Mouse (Mus musculus): Measurements from ENCODE around the gene Efcab12.

The Efcab12 gene

DNA sequence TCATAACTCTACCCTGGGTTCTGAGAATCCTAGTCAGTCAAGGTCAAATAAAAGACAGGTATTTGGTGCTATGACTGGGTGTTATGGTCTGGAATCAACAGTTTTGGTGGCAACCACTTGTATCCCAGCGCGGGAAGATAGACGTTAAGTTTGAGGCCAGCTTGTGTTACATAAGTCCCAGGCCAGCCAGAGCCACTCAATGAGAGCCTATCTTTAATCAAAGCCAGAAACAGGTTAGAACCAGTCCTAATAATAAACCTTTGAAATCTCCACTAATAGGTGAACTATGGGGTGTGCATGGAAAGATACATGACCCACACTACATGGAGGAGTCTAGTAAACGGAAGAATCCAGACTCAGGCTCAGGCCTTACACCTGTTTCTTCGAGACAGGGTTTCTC, 533 bp upstream of the Efcab12 start:
- DNase-seq = no peak

- no peak for DNase-seq
Measured at GRCm38 (mm10) chr6:115833861-115834260, 4.4 kb downstream of the Efcab12 start.

- no peak for DNase-seq
Measured at GRCm38 (mm10) chr6:115832152-115832850, 5.9 kb downstream of the Efcab12 start.

DNA sequence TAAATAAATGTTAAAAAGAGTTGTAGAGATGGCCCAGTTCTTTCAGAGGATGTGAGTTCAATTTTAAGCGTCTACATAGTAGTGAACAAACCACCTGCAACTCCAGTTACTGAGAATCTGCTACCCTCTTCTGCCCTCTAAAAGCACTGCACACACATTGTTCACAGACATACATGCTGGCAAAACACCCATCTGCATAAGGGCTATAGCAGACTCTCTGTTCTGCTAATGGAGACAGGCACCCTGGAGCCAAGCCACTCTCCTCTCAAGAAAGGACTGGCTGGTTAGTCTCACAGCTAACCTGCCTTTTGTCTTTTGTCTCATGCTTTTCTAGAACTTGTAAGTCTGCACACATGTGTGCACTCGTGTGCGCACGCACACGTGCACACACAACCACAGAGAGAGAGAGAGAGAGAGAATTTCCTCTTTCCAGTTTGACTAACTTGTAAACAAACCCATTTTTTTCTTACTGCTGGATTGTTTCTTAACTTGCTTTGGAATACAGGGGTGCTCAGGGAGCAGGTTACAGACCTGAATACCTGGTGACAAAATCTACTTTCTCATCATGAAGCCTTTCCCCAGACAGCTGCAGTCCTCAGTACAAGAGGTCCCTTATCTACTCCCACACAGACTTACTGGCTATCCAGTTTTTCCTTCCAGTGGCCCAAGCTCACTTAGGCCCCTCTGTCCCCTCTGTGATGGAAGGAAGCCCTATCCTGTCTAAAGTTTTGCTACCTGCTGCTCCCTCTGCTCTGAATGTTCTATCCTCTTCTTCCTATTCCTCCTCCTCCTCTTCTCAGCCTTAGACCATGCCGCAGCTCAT, 7.2 kb downstream of the Efcab12 start:
- no peak for DNase-seq

GRCm38 (mm10) chr6:115823850-115824464, 14.3 kb downstream of the Efcab12 start:
- peak; percentile 47 to 62 for DNase-seq

DNA sequence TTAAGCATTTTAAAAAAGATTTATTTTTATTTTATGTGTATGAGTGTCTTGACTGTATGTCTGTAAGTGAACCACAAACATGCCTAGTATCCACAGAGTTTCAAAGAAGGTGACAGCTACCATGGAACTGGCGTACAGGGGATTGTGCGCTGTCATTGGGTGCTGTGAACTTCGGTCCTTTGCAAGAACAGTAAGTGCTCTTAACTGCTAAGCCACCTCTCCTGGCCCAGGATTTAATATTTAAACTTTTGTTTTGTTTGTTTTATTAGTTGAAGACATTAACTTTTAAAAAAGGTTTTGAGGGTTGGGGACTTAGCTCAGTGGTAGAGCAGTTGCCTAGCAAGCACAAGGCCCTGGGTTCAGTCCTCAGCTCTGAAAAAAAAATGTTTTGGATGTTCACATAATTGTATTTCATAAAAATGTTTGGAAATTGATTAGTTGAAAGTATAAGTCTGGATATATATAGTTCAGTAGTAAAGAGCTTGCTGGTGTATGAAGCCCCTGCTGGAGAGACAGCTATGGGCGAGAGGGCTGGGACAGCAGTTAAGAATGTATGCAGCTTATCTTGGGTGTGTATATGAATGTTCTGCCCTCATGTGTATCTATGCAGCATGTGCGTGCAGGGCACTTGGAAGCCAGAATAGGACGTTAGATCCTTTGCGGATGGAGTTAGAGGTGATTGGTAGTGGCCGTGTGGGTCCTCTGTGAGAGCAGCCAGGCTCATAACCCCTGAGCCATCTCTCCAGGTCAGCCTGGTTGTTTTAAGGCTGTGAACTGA, 16.8 kb downstream of the Efcab12 start:
- no peak for DNase-seq

GRCm38 (mm10) chr6:115818129-115818528, 20.1 kb downstream of the Efcab12 start:
- peak in 1 of 2 experiments; percentile 19 for DNase-seq

DNA sequence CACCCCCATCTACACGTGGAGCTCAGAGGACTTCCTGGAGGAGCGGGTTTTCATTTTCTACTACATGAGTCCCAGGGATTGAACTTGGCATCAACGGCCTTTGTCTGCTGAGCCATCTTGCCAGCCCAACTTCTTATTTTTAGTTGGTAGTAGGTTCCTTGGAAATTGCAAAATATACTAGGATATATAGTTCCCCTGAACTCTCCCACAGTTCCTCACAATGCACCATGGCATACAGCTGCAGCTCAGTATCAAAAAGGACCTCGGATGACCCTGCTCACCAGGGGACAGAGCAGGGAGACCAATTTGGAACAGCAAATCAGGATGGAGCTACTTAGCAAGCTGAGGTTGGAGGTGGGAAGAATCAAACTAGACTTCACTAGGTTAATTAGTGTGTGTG, 23.2 kb downstream of the Efcab12 start:
- DNase-seq = no peak

DNA sequence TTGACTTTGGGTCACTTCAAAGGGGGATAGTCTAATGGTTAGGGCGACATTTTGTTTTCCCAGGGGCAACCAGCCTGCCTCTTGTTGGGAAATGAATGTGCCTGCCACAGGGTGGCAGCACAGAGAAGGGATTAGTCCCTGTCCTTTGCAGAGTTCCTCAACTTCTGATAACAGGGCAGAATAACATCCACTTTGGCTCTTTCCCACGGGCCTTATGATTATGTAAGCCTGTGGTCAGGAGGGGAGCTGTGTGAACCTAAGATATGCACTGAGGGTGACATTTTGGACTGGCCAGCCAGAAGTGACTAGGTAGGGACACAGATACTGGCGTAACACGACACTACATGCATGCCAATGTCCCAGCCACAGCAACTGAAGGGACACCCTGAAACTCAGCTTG, 24.1 kb downstream of the Efcab12 start:
- peak; percentile 17 to 61 for DNase-seq

DNA sequence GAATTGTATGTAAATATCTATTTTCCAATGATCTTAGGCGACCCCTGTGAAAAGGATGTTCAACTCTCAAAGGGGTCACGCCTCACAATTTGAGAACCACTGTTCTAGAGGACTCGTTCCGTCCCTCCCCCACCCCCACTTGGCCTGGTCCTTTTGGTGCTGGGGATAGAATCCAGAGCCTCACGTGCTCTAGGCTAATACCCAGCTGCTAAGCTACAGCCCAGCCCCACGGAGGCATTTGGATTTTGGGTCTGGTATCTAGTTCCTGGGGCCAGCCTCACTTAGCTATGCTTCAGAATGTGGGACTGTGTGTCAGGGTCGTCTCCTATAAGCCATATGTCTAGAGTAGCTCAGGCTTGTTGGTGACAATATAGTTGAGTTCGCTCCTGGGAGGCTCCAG, 26.6 kb downstream of the Efcab12 start:
- DNase-seq = no peak

GRCm38 (mm10) chr6:115808488-115809231, 29.6 kb downstream of the Efcab12 start, which contains the start of gene Rpl32:
Rpl32 (minus strand) TSS chr6:115808747.
- peak; percentile 91 to 92 for DNase-seq

DNA sequence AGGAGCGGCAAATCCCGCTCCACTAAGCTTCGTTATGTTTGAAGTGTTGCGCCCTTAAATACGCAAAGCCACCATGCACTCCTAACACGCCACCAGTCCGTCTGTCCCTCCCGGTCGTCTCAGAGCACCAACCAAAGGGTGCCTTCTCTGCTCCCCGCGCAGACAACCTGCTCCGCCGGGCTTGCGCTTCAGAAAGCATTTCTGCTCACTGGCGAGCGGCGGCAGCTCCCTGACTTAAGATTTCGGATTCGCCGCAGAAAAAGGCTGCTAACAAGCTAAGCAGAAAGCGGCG, 30.1 kb downstream of the Efcab12 start:
- no peak for DNase-seq

DNA sequence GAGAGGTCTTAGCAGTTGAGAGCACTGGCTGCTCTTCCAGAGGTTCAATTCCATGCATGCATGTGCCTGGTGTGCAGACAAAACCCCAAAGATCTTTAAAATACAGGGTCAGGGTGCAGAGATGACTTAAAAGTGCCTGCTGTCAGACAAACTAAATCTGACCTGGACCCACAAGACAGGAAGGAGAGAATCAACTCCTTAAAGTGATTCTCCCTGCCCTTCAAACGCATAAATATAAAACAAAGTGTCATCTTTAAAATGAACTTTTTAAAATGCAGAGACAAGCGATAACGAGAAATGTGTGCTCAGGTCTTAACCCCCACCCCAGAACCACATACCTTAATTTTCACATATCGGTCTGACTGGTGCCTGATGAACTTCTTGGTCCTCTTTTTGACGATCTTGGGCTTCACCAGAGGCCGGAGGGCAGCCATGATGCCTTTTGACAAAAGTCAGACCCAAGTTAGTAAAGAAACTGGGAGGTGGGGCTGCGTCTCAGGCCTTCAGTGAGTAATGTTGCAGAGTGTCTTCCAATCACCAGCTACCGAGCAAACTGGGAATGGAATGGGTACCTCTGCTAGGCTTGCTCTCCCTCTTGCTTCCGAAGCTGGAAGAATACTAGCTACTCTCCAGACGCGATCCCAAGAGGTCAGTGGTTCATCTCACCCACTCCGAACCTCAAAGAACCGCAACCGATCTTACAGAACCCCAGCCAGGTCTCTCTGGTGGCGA, 30.6 kb downstream of the Efcab12 start:
- DNase-seq = no peak

GRCm38 (mm10) chr6:115804432-115805192, 33.6 kb downstream of the Efcab12 start:
- DNase-seq = no peak

DNA sequence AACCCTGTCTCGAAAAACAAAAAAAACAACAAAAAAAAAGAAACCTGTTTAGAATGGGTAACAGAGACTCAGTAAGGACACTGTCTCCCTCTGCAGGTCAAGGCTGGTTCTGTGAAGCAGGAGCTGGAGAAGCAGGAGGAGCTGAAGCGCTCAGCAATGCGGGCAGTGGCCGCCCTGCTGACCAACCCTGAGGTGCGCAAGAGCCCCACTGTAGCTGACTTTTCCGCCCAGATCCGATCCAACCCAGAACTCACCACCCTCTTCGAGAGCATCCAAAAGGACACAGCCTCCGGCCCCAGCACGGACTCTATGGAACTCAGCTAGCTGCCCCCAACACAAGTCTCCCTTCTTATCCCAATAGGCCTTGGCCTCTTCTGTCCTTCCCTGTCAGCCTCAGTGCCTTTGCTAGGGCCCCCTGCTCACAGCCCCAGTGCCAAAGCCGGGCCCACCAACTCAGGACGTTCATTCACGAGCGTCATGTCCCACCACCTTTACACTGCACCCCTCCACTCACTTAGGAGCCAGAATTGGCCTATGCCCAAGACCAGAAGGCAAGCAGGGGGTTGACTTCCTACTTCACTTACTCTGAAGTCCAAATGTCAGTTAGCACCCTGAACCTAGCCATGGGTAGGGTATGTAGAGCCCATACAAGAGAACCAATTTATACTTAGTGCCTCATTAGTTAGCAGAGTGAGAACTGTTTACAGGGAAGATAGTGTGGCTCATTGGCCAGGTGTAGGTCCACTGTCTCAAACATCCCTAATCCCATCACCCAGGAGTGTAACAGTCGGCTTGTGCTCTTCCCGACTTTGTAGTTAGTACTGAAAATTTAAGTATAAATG, 34.5 kb downstream of the Efcab12 start:
- peak; percentile 78 to 86 for DNase-seq

GRCm38 (mm10) chr6:115801811-115802210, 36.4 kb downstream of the Efcab12 start:
- DNase-seq = no peak

- DNase-seq = peak in 1 of 2 experiments; percentile 81
Measured at GRCm38 (mm10) chr6:115792691-115793215, 45.5 kb downstream of the Efcab12 start.

DNA sequence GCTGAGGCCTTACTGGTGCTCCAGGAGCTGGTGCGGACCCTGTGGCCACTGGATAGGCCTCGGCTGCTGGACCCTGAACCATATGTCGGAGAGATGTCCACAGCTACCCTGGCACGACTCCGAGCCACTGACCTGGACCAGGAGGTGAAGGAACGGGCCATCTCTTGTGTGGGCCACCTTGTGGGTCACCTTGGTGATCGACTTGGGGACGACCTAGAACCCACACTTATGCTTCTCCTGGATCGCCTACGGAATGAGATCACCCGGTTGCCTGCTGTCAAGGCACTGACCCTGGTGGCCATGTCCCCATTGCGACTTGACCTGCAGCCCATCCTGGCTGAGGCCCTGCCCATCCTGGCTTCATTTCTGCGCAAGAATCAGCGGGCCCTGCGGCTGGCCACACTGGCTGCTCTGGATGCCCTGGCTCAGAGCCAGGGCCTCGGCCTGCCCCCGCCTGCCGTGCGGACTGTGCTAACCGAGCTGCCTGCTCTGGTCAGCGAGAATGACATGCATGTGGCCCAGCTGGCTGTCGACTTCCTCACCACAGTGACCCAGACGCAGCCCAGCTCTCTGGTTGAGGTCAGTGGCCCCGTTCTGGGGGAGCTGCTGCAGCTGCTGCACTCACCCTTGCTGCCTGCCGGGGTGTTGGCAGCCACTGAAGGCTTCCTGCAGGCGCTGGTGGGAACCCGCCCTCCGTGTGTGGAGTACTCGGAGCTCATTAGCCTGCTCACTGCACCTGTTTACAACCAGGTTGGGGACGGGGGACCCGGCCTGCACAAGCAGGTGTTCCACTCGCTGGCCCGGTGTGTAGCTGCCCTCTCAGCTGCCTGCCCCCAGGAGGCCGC, 46.1 kb downstream of the Efcab12 start:
- peak; percentile 73 to 81 for DNase-seq

DNA sequence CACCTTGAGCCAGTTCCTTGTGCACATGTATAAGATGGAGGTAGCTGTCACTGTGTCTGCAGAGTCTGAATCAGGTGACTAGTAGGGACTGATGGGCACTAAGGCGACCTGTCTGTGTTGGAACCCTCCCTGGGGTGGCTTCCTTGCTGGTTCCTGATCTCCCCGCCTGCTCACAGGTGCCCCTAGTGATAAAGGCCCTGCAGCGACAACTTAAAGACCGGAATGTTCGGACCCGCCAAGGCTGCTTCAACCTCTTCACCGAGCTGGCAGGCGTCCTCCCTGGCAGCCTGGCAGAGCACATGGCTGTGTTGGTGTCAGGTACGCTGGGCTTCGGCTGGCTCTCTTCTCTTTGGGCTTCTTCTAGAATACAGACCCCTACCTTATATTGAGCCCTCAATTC, 47.2 kb downstream of the Efcab12 start:
- DNase-seq = peak; percentile 23 to 53

All from cerebellum, postnatal 25 days (tissue).